Mouse (Mus musculus) neural tube, embryonic 12.5 days (tissue): ENCODE results near the gene Oaz2. TPM values are rescaled to one million over a fixed set of nuclear protein-coding genes. Genes with fewer than 3 reads are reported as not detected.

Experiments
- ATAC-seq: fragments of 200-750 bp; cut with Nextera tagmentation; 2 replicates; pipeline ENCODE4 v1.8.0; 2017; ENCODE audit warnings: low read depth, mild to moderate bottlenecking, moderate TSS enrichment, moderate library complexity; ENCODE audit not compliant: low FRiP score
- H3K27ac ChIP-seq: fragments of 300-500 bp; sonication (generic); 2 replicates; pipeline ENCODE4 v1.5.1; 2016
- H3K27me3 ChIP-seq: fragments of 300-500 bp; sonication (generic); replicated peaks from 2 replicates; pipeline ENCODE4 v1.6.1; 2016; ENCODE audit warnings: mild to moderate bottlenecking
- H3K36me3 ChIP-seq: fragments of 300-500 bp; sonication (generic); 2 replicates; pipeline ENCODE4 v1.6.1; 2016; ENCODE audit warnings: mild to moderate bottlenecking
- H3K4me1 ChIP-seq: fragments of 300-500 bp; sonication (generic); 2 replicates; pipeline ENCODE4 v1.6.1; 2016
- H3K4me2 ChIP-seq: fragments of 300-500 bp; sonication (generic); replicated peaks from 2 replicates; pipeline ENCODE4 v1.6.1; 2016; ENCODE audit warnings: mild to moderate bottlenecking
- H3K4me3 ChIP-seq: fragments of 300-500 bp; sonication (generic); 2 replicates; pipeline ENCODE4 v1.5.1; 2016
- H3K9ac ChIP-seq: fragments of 300-500 bp; sonication (generic); 2 replicates; pipeline ENCODE4 v1.6.1; 2016; ENCODE audit warnings: mild to moderate bottlenecking
- H3K9me3 ChIP-seq: fragments of 300-500 bp; sonication (generic); 2 replicates; pipeline ENCODE4 v1.6.1; 2016; ENCODE audit warnings: mild to moderate bottlenecking
- WGBS: fragments of 180-500 bp; shearing (Covaris S2); methylation state at CpG from one replicate; pipeline ENCODE4 v1.1.7; 2016; 5-methylcytosine and 5-hydroxymethylcytosine counted together
- polyA plus RNA-seq: library from polyadenylated mRNA; unstranded; fragments of >200 nt; fragmentation: Nextera tagmentation; extraction: Ambion mirVana; gene quantifications from 2 replicates; pipeline ENCODE4 v1.2.1, GENCODE M21; 2016

Oaz2 gene
- polyA plus RNA-seq, 1 experiment from 2014 or later, result 331 TPM

- H3K4me1 ChIP-seq, result no peaks in the 10 kb centered on the region
- 92% methylated on average over 6 of the region's 6 CpGs for WGBS
- H3K9ac ChIP-seq, result no peak overlapping the region
- no peak for ATAC-seq
- no peak overlapping the region for H3K27ac ChIP-seq
- no peaks in the 10 kb centered on the region for H3K27me3 ChIP-seq
- H3K36me3 ChIP-seq, result peaks cover 77% of the 10 kb centered on the region
- H3K4me2 ChIP-seq, result no peak overlapping the region
- H3K9me3 ChIP-seq, result no peaks in the 10 kb centered on the region
- no peak overlapping the region for H3K4me3 ChIP-seq
Measured at GRCm38 (mm10) chr9:65700504-65700903, 32.7 kb downstream of the Oaz2 start.

DNA sequence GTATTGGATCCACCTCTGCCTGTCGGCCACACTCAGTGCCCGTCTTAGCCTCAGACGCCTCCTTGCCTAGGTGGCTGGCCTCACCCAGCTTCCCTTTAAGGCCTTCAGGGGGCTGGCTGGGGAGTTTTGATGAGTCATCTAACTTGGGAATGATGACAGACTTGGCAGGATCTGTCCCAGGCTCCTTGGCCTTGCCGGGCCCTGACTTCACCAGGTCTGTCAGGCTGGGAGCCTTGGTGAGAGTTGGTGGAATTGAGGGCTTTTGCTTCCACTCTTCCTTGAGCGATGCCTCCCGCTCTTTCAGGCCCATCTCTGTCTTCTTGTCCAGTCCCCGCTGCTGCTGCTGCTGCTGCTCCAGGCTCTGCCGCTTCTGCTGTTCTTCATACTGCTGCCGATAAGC lies 34.5 kb downstream of the Oaz2 start:
- 96% methylated on average over 9 of the region's 9 CpGs for WGBS
- no peak for ATAC-seq
- H3K36me3 ChIP-seq, result peaks cover 68% of the 10 kb centered on the region

GRCm38 (mm10) chr9:65703241-65703640 lies 35.4 kb downstream of the Oaz2 start:
- no peaks in the 10 kb centered on the region for H3K27me3 ChIP-seq
- no peak overlapping the region for H3K27ac ChIP-seq
- peaks cover 60% of the 10 kb centered on the region for H3K36me3 ChIP-seq

More for the DNA sequence above, 34.5 kb downstream of the Oaz2 start:
- Histone ChIP-seq H3K27me3 (no peaks in the 10 kb centered on the region), H3K4me2 (no peak overlapping the region), H3K9me3 (no peaks in the 10 kb centered on the region), H3K27ac (no peak overlapping the region), H3K4me3 (no peak overlapping the region), H3K9ac (no peak overlapping the region), H3K4me1 (no peaks in the 10 kb centered on the region)

DNA sequence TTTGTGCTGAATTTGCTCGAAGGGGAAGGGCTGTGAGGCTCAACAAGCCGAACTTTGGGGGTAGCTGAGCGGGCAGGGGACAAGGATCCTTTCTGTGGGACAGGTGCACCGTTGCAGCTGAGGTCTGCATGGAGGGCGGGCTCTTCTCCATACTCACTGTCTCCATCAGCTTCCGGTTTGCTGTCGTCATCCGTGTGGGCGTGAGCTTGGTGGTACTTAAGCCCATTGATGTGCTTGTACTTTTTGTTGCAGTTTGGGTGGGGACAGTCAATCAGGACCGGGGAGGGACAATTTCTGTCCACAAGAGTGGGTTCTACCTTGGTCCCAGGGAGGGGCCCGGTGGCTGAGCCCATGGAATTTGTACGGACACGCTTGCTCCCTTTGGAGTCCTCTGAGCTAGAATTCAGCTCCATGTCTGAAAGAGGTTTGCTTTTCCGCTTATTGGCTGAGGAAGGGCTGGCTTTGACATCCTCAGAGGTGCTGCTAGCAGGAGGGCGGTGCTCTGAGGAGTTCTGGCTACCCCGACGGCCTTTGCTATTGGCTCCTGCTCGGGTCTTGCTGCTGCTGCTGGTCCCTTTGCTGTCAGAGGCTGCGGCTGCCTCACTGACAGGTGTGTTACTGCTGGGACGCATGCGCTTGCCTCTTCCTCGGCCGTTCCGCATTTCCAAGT lies 36.3 kb downstream of the Oaz2 start:
- WGBS, result 91% methylated on average over 24 of the region's 24 CpGs
- ATAC-seq, result no peak
- no peak overlapping the region for H3K4me2 ChIP-seq
- no peaks in the 10 kb centered on the region for H3K27me3 ChIP-seq
- H3K9me3 ChIP-seq, result no peaks in the 10 kb centered on the region
- no peak overlapping the region for H3K4me3 ChIP-seq
- no peak overlapping the region for H3K27ac ChIP-seq
- H3K36me3 ChIP-seq, result peaks cover 59% of the 10 kb centered on the region
- H3K4me1 ChIP-seq, result no peaks in the 10 kb centered on the region
- no peak overlapping the region for H3K9ac ChIP-seq

More at GRCm38 (mm10) chr9:65703241-65703640, 35.4 kb downstream of the Oaz2 start:
- no peaks in the 10 kb centered on the region for H3K9me3 ChIP-seq
- H3K4me2 ChIP-seq, result no peak overlapping the region
- no peak overlapping the region for H3K4me3 ChIP-seq
- WGBS, result 81% methylated on average over 7 of the region's 7 CpGs
- ATAC-seq, result no peak
- H3K9ac ChIP-seq, result no peak overlapping the region
- no peaks in the 10 kb centered on the region for H3K4me1 ChIP-seq

GRCm38 (mm10) chr9:65718195-65718594 lies 50.4 kb downstream of the Oaz2 start:
- Histone ChIP-seq H3K4me1 (peaks cover 16% of the 10 kb centered on the region; the same call in 1 of the 2 replicates), H3K27ac (no peak overlapping the region), H3K9me3 (no peaks in the 10 kb centered on the region), H3K36me3 (peaks cover 5% of the 10 kb centered on the region; the same call in 1 of the 2 replicates), H3K27me3 (no peaks in the 10 kb centered on the region), H3K9ac (no peak overlapping the region), H3K4me3 (no peak overlapping the region), H3K4me2 (no peak overlapping the region)
- no peak for ATAC-seq
- 90% methylated on average over 5 of the region's 5 CpGs for WGBS

DNA sequence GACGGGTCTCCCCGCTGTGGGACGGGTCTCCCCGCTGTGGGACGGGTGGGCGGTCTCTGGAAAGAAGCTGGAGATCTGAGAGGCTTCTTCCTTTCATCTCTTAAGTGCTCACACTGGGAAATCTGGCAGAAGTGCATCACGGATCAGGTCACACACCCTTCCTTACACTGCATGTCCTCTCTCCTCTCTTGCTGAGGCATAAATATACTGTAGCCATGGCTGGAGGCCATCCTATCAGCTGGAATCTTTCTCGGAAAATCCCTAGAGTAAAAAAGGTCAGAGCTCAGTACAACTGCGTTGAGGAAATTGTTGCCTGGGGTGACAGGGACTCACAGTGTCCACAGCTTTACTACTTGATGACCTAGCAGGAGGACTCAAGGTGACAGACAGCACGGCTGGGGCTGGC lies 53.4 kb downstream of the Oaz2 start:
- ATAC-seq, result no peak
- Histone ChIP-seq H3K9ac (no peak overlapping the region), H3K4me2 (no peak overlapping the region), H3K36me3 (peaks cover 5% of the 10 kb centered on the region; the same call in 1 of the 2 replicates), H3K27me3 (no peaks in the 10 kb centered on the region), H3K27ac (no peak overlapping the region), H3K4me1 (peaks cover 32% of the 10 kb centered on the region), H3K9me3 (no peaks in the 10 kb centered on the region), H3K4me3 (no peak overlapping the region)
- WGBS, result 43% methylated on average over 10 of the region's 10 CpGs

DNA sequence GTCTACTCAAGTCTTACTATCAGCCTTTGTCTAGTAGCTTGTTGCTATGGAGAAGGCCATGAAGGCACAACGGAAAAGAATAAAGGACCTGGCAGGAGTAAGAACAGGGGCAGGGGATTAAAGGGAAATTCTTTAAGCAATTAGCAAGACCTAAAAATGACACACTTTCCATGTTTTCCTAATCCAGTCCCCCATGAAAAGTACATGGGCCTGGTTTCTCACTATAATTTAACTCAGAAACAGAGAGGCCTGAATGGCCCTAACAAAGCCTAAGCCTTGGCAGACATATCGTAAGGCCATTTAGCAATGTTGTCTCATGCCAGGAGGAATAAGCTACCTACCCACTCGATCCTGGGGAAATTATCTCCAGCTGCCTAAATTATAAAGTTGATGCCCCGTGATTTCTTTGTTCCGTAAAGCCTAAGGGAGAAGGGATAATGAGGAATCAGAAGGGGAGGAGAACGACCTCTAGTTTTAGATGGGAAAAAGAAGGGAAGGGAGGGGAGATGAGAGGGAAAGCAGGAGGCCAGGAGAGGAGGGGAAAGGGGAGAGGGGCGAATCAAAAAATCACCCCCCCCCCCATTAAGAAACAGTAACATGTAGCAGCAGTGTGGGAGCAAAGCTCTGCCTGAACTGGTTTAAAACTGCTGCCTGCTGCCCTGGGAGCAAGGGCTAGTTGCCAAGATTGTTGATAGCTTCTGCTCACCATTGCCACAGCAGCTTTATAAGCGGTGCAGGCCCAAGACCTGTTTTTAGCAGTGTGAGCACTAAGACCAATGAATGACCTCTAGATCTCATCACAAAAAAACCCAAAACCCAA lies 56.9 kb downstream of the Oaz2 start:
- Histone ChIP-seq H3K27me3 (no peaks in the 10 kb centered on the region), H3K4me3 (no peak overlapping the region), H3K4me2 (peak overlapping the region; percentile 22), H3K27ac (peak overlapping the region; percentile 50), H3K9me3 (no peaks in the 10 kb centered on the region), H3K4me1 (peaks cover 35% of the 10 kb centered on the region), H3K36me3 (peaks cover 7% of the 10 kb centered on the region; the same call in 1 of the 2 replicates), H3K9ac (no peak overlapping the region)
- ATAC-seq, result no peak
- WGBS, result 38% methylated on average over 8 of the region's 8 CpGs

- peaks cover 12% of the 10 kb centered on the region; the same call in 1 of the 2 replicates for H3K36me3 ChIP-seq
- no peak overlapping the region for H3K9ac ChIP-seq
- H3K27me3 ChIP-seq, result no peaks in the 10 kb centered on the region
- no peak overlapping the region for H3K4me3 ChIP-seq
- ATAC-seq, result no peak
- 55% methylated on average over 4 of the region's 4 CpGs for WGBS
- H3K4me1 ChIP-seq, result peaks cover 35% of the 10 kb centered on the region
- H3K9me3 ChIP-seq, result no peaks in the 10 kb centered on the region
- H3K4me2 ChIP-seq, result no peak overlapping the region
- H3K27ac ChIP-seq, result peak overlapping the region; percentile 50
Measured at GRCm38 (mm10) chr9:65725291-65725622, 57.5 kb downstream of the Oaz2 start.

DNA sequence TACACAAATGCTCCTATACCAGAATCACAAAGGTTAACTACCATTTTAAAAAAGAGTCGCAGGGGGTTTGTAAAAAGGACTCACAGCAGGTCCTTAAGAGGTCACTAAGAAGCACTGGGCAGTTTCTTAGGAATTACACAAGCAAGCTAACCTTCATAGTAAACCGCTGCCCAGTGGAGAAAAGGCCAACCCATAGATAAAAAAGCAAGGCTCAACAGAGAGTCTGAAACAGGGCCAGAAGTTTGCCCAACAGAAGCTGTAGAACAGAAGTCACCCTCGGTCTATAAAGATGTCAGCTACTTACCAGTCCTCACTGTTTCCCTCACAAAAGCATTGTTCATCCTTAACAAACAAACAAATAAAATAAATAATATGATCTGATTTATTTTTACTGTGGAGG lies 58.6 kb downstream of the Oaz2 start:
- no peak overlapping the region for H3K27ac ChIP-seq

GRCm38 (mm10) chr9:65727491-65727890 lies 59.7 kb downstream of the Oaz2 start:
- Histone ChIP-seq H3K4me3 (no peak overlapping the region), H3K27me3 (no peaks in the 10 kb centered on the region), H3K4me1 (peaks cover 19% of the 10 kb centered on the region), H3K4me2 (no peak overlapping the region), H3K9me3 (no peaks in the 10 kb centered on the region), H3K9ac (no peak overlapping the region), H3K27ac (no peak overlapping the region), H3K36me3 (peaks cover 13% of the 10 kb centered on the region)
- ATAC-seq, result no peak
- 89% methylated on average over 4 of the region's 4 CpGs for WGBS

More for the DNA sequence above, 58.6 kb downstream of the Oaz2 start:
- H3K36me3 ChIP-seq, result peaks cover 13% of the 10 kb centered on the region
- 93% methylated on average over 3 of the region's 3 CpGs for WGBS
- H3K4me3 ChIP-seq, result no peak overlapping the region
- no peak for ATAC-seq
- H3K9me3 ChIP-seq, result no peaks in the 10 kb centered on the region
- H3K27me3 ChIP-seq, result no peaks in the 10 kb centered on the region
- H3K4me1 ChIP-seq, result peaks cover 28% of the 10 kb centered on the region
- H3K4me2 ChIP-seq, result no peak overlapping the region
- H3K9ac ChIP-seq, result no peak overlapping the region

DNA sequence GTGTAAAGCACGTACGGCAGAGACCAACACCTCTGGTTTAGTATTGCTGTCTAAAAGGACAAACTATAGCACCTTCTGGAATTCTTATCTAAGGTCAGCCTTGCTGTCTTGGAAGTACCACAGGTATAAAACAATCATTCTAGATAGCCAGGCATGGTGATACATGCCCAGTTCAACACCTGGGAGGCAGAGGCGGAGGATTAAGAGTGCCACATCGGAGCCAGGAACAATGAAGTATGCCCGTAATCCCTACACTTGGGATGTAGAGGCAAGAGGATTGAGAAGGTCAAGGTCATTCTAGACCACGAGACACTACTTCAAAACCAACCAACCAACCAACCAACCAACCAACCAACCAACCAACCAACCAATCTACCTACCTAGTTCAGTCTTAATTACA lies 60.8 kb downstream of the Oaz2 start:
- H3K4me3 ChIP-seq, result no peak overlapping the region
- ATAC-seq, result no peak
- H3K9me3 ChIP-seq, result no peaks in the 10 kb centered on the region
- no peak overlapping the region for H3K27ac ChIP-seq
- peaks cover 13% of the 10 kb centered on the region for H3K36me3 ChIP-seq
- WGBS, result 97% methylated on average over 6 of the region's 6 CpGs
- no peak overlapping the region for H3K9ac ChIP-seq
- no peak overlapping the region for H3K4me2 ChIP-seq
- H3K27me3 ChIP-seq, result no peaks in the 10 kb centered on the region
- H3K4me1 ChIP-seq, result peaks cover 19% of the 10 kb centered on the region

GRCm38 (mm10) chr9:65734931-65735330 lies 67.1 kb downstream of the Oaz2 start:
- WGBS, result 96% methylated on average over 3 of the region's 3 CpGs
- Histone ChIP-seq H3K27me3 (no peaks in the 10 kb centered on the region), H3K4me1 (0 out of 2 replicates have a peak, but pooled peaks cover 5% of the 10 kb centered on the region), H3K9me3 (no peaks in the 10 kb centered on the region), H3K4me2 (no peak overlapping the region), H3K27ac (no peak overlapping the region), H3K9ac (no peak overlapping the region), H3K36me3 (peaks cover 9% of the 10 kb centered on the region), H3K4me3 (no peak overlapping the region)
- ATAC-seq, result no peak
